Mouse (Mus musculus): Measurements from ENCODE around the gene 4930432M17Rik. TPM values are rescaled to one million over a fixed set of nuclear protein-coding genes. Genes with fewer than 3 reads are reported as not detected.

4930432M17Rik gene
- total and polyA plus RNA-seq, 2 experiments from 2014 or later: not detected

- no peak overlapping the region for H3K27ac ChIP-seq (ENCODE audit: low read depth)
- DNase-seq (ENCODE audit: low spot score) (no peak), ATAC-seq (ENCODE audit: insufficient read depth, low read depth) (no peak)
- H3K9me3 ChIP-seq (replicated peaks; ENCODE audit: control insufficient read depth, low read length): no peaks in the 10 kb centered on the region
- no peak overlapping the region for H3K9ac ChIP-seq (replicated peaks; ENCODE audit: low read depth, low read length)
- no peak for TF ChIP-seq EP300 (IDR thresholded peaks at IDR 0.05; ENCODE audit: low read depth)
- no peak for TF ChIP-seq CTCF (IDR thresholded peaks at IDR 0.05; ENCODE audit: low read depth)
- no peaks in the 10 kb centered on the region for H3K36me3 ChIP-seq (replicated peaks; ENCODE audit: control insufficient read depth, insufficient read depth, low read length)
- H3K27me3 ChIP-seq (ENCODE audit: control insufficient read depth, insufficient read depth, low read length): no peaks in the 10 kb centered on the region
- 74% methylated on average over 5 of the region's 5 CpGs for WGBS
- H3K4me3 ChIP-seq (ENCODE audit: low read depth, low read length): no peak overlapping the region
- H3K4me1 ChIP-seq (ENCODE audit: control insufficient read depth, insufficient read depth): no peaks in the 10 kb centered on the region
- H3K4me2 ChIP-seq (ENCODE audit: low read depth, low read length): no peak overlapping the region
Measured at GRCm38 (mm10) chr3:121672135-121672790, 1.7 kb downstream of the 4930432M17Rik start.

DNA sequence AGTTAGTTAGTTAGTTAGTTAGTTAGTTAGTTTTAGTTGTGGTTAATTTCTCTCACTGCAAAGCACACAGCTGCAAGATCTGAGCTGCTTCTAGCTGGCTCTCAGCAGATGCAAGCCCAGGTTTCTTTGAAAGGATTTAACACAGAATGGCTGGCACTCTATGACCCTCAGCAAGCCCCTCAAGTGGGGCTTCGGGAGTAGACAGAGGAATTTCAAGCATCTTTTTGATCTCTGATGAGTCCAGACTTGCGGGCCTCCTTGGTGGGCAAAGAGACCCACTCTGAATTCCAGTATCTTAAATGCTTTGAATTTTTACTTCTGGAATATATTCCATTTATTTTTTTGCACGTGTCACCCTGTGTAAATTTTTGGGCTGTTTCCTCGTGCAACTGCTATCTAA is 8.4 kb downstream of the 4930432M17Rik start:
- ATAC-seq (ENCODE audit: insufficient read depth, low read depth) (no peak), DNase-seq (ENCODE audit: low spot score) (no peak)
- Histone ChIP-seq H3K4me3 (ENCODE audit: low read depth, low read length) (no peak overlapping the region), H3K4me1 (ENCODE audit: control insufficient read depth, insufficient read depth) (no peaks in the 10 kb centered on the region), H3K9me3 (replicated peaks; ENCODE audit: control insufficient read depth, low read length) (no peaks in the 10 kb centered on the region), H3K36me3 (replicated peaks; ENCODE audit: control insufficient read depth, insufficient read depth, low read length) (no peaks in the 10 kb centered on the region), H3K4me2 (ENCODE audit: low read depth, low read length) (no peak overlapping the region), H3K9ac (replicated peaks; ENCODE audit: low read depth, low read length) (no peak overlapping the region), H3K27ac (ENCODE audit: low read depth) (no peak overlapping the region), H3K27me3 (ENCODE audit: control insufficient read depth, insufficient read depth, low read length) (no peaks in the 10 kb centered on the region)
- 37% methylated on average over 4 of the region's 4 CpGs for WGBS
- TF ChIP-seq CTCF (IDR thresholded peaks at IDR 0.05; ENCODE audit: low read depth) (no peak), EP300 (IDR thresholded peaks at IDR 0.05; ENCODE audit: low read depth) (no peak)

DNA sequence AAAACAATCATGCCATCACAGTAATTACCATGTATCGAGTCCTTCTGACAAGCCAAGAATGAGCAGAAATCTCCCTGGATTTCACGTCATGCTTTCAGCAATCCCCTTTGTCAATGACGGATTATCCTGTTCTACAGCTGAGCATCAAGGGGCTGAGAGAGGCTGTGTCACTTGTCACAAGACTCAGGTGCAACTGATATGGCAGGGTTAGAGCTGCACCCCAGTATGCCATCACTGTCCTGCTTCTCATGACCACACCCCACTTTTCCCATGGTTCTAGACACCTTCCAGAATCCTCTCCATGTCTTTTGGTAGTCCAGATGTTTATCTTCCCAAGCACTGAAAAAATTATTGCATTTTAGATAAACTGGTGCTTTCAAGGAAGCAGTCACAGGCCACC is 8.9 kb downstream of the 4930432M17Rik start:
- DNase-seq (ENCODE audit: low spot score) (no peak), ATAC-seq (ENCODE audit: insufficient read depth, low read depth) (no peak)
- H3K9me3 ChIP-seq (replicated peaks; ENCODE audit: control insufficient read depth, low read length): no peaks in the 10 kb centered on the region
- TF ChIP-seq CTCF (IDR thresholded peaks at IDR 0.05; ENCODE audit: low read depth) (no peak), EP300 (IDR thresholded peaks at IDR 0.05; ENCODE audit: low read depth) (no peak)
- H3K9ac ChIP-seq (replicated peaks; ENCODE audit: low read depth, low read length): no peak overlapping the region
- H3K27me3 ChIP-seq (ENCODE audit: control insufficient read depth, insufficient read depth, low read length): no peaks in the 10 kb centered on the region
- H3K27ac ChIP-seq (ENCODE audit: low read depth): no peak overlapping the region
- no peak overlapping the region for H3K4me3 ChIP-seq (ENCODE audit: low read depth, low read length)
- WGBS: 73% methylated on average over 3 of the region's 3 CpGs
- no peaks in the 10 kb centered on the region for H3K4me1 ChIP-seq (ENCODE audit: control insufficient read depth, insufficient read depth)
- no peak overlapping the region for H3K4me2 ChIP-seq (ENCODE audit: low read depth, low read length)
- no peaks in the 10 kb centered on the region for H3K36me3 ChIP-seq (replicated peaks; ENCODE audit: control insufficient read depth, insufficient read depth, low read length)

DNA sequence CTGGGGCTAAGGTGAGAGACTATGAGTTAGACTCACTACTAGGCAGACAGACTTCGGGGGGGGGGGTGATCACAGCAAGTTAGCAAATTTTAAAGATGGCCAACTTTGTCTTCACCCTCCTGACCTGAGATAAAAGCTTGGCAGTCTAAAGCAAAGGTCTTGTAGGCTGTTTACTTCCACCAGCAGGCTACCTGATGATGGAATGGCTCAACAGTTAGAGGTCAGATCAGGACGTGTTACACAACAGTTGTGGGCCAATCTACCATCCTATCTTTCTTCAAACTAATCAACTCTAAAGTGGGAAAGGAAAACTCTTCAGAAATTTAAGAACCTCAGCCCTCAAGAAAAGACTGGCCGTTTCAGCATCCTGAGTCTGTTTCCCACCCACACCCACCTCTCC is 9.6 kb downstream of the 4930432M17Rik start:
- no peak for TF ChIP-seq CTCF (IDR thresholded peaks at IDR 0.05; ENCODE audit: low read depth)
- TF ChIP-seq EP300 (IDR thresholded peaks at IDR 0.05; ENCODE audit: low read depth): no peak
- Histone ChIP-seq H3K4me1 (ENCODE audit: control insufficient read depth, insufficient read depth) (no peaks in the 10 kb centered on the region), H3K9ac (replicated peaks; ENCODE audit: low read depth, low read length) (no peak overlapping the region), H3K9me3 (replicated peaks; ENCODE audit: control insufficient read depth, low read length) (no peaks in the 10 kb centered on the region), H3K27ac (ENCODE audit: low read depth) (no peak overlapping the region), H3K4me3 (ENCODE audit: low read depth, low read length) (no peak overlapping the region), H3K36me3 (replicated peaks; ENCODE audit: control insufficient read depth, insufficient read depth, low read length) (no peaks in the 10 kb centered on the region), H3K27me3 (ENCODE audit: control insufficient read depth, insufficient read depth, low read length) (no peaks in the 10 kb centered on the region), H3K4me2 (ENCODE audit: low read depth, low read length) (no peak overlapping the region)
- ATAC-seq (ENCODE audit: insufficient read depth, low read depth) (no peak), DNase-seq (ENCODE audit: low spot score) (no peak)
- WGBS: 64% methylated on average over 3 of the region's 3 CpGs

DNA sequence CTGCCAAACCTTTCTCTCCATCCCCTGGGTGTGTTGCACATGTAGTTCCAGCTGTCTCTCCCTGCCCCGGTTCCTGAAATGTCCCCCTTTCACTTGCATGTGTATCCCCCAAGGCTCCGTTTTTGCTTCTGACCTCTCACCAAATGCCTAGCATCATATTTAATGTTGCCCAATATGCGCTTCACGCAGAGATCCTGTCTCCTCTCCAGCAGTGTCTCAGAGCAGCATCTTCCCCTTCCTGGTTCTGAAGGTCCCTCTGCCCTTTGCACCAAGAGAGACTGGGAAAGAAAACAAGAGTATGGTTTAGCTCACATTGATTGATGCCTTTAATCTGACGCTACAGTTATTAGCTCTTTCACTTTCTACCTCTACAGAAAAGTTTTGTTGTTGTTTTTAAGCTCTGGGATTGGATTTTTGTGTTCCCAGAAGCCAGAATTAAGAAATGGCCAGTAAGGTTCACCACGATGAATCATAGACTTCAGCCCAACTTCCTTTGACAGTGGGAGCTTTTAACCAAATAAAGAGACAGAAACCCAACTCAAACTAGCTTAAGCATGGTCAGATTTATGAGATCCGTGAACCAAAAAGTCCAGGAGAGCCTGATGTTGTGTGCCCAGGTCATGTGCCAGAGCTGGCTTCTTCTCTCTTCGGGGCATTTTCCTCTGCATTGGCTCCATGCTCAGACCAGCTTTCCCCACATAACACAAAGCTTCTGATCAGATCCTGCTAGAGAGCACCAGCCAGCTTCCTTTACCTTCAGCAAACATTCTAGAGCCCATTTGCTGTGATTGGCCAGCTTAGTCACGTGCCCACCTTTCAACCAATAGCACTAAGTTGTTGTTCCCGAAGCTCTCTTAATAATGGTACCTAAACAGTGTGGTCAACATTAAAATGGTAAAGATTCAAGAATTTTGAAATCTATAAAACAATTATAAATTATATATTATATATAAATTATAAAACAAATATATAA is 12.2 kb downstream of the 4930432M17Rik start:
- DNase-seq (ENCODE audit: low spot score): no peak
- H3K27me3 ChIP-seq (ENCODE audit: control insufficient read depth, insufficient read depth, low read length): no peaks in the 10 kb centered on the region
- no peaks in the 10 kb centered on the region for H3K4me1 ChIP-seq (ENCODE audit: control insufficient read depth, insufficient read depth)
- H3K9me3 ChIP-seq (replicated peaks; ENCODE audit: control insufficient read depth, low read length): no peaks in the 10 kb centered on the region
- no peak overlapping the region for H3K4me2 ChIP-seq (ENCODE audit: low read depth, low read length)
- H3K9ac ChIP-seq (replicated peaks; ENCODE audit: low read depth, low read length): no peak overlapping the region
- no peaks in the 10 kb centered on the region for H3K36me3 ChIP-seq (replicated peaks; ENCODE audit: control insufficient read depth, insufficient read depth, low read length)
- no peak overlapping the region for H3K4me3 ChIP-seq (ENCODE audit: low read depth, low read length)
- TF ChIP-seq CTCF (IDR thresholded peaks at IDR 0.05; ENCODE audit: low read depth) (no peak), EP300 (IDR thresholded peaks at IDR 0.05; ENCODE audit: low read depth) (no peak)
- 80% methylated on average over 10 of the region's 10 CpGs for WGBS
- no peak overlapping the region for H3K27ac ChIP-seq (ENCODE audit: low read depth)
- no peak for ATAC-seq (ENCODE audit: insufficient read depth, low read depth)
